Mouse (Mus musculus): ENCODE results near the gene Olig1. TPM values are rescaled to one million over a fixed set of nuclear protein-coding genes. Genes with fewer than 3 reads are reported as not detected.

Olig1 gene
- polyA plus RNA-seq, 1 experiment, result 61.3 TPM

DNA sequence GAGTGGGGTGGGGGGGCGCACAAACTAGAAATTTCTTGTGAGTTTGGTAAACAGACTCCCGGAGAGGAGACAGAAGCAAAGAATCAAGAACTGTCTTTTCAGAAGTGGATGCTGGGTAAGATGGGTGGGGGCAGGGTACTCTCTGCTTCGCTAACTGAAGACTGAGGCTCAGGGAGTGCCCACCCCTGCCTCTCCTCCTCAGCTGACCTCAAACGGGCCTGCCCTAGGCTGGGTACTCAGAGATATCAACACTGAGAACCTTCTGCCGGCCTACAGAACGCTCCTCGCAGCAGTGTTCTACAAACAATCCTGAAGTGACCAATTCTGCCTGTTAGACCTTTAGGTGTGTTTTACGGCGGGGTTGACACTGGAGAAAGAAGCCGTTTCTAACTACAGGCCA is 50.6 kb downstream of the Olig1 start:
- TF ChIP-seq CTCF (IDR thresholded peaks at IDR 0.05; ENCODE audit: borderline replicate concordance, extremely low read depth, insufficient read depth, insufficient read length) (no peak), POLR2A (IDR thresholded peaks at IDR 0.05; ENCODE audit: borderline replicate concordance, extremely low read depth, insufficient read depth, insufficient read length, poor library complexity, severe bottlenecking) (no peak)
- DNase-seq (ENCODE audit: low read depth), result no peak

- peak; percentile 84 for DNase-seq (ENCODE audit: low read depth)
Observed at GRCm38 (mm10) chr16:91320608-91321007, 51.0 kb downstream of the Olig1 start.

More at GRCm38 (mm10) chr16:91320608-91321007, 51.0 kb downstream of the Olig1 start:
- no peak for TF ChIP-seq POLR2A (IDR thresholded peaks at IDR 0.05; ENCODE audit: borderline replicate concordance, extremely low read depth, insufficient read depth, insufficient read length, poor library complexity, severe bottlenecking)

Other genes with a start within 250 kb of the Olig1 start
- 148 and 160 TPM in 2 replicates for gene Paxbp1, start 225.2 kb upstream of the Olig1 start, polyA plus RNA-seq (2012; rRNA removed)
- 0.63 and 0.87 TPM in 2 replicates for gene 4932438H23Rik, start 174.7 kb upstream of the Olig1 start, polyA plus RNA-seq (2012; rRNA removed)
- gene Olig2, start 44.3 kb upstream of the Olig1 start, polyA plus RNA-seq (2012; rRNA removed), result 25.1 and 26.7 TPM in 2 replicates
- gene Ifnar2, start 103.0 kb downstream of the Olig1 start, polyA plus RNA-seq (2012; rRNA removed), result 20.5 and 24.1 TPM in 2 replicates
- gene Gm21970, start 121.9 kb downstream of the Olig1 start, polyA plus RNA-seq (2012; rRNA removed), result 0.11 TPM in 1 of 2 replicates, not detected in the other
- 6.1 and 7.0 TPM in 2 replicates for gene Il10rb, start 136.4 kb downstream of the Olig1 start, polyA plus RNA-seq (2012; rRNA removed)
- 43.7 and 54.3 TPM in 2 replicates for gene Ifnar1, start 215.5 kb downstream of the Olig1 start, polyA plus RNA-seq (2012; rRNA removed)

Measured in brain, embryonic 14.5 days (tissue).